Mouse (Mus musculus): ENCODE measurements around the gene Auts2.

The Auts2 gene

DNA sequence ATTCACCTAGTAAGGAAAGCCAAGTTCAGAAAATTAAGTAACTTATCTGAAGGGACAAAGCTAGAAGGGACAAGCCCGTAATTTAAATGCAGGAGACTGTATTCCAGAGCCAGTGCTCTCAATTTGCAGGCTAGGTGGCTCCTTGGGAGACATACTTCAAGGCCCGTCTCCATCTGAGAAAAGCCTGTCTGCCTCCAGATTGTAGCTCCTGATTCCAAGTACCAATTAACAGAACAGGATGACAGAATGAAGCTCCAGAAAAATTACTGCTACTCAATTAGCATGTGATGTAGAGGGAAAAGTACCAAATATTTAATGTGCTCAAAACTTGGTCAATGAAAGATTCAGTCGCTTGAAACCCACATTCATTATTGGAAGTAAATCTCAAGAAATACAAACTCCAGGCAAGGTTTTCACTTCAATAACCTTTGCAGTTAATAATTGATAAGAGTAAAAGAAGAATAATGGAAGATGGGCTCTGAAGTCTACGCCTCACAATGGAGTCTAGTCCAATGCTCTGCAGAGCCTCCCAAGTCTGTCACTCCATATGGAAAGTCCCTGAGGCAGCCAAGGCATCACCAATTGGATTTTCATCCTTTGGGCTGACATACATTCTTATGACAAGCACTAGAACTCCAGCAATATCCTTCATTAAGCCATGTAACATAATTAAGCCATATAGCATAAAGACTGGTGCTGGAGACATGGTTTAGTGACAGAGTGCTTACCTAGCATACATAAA is 97.8 kb downstream of the Auts2 start:
- no peak for DNase-seq

GRCm38 (mm10) chr5:132442948-132443347 is 100.2 kb downstream of the Auts2 start:
- no peak for DNase-seq

- no peak for DNase-seq
Observed at GRCm38 (mm10) chr5:132438414-132438813, 104.7 kb downstream of the Auts2 start.

DNA sequence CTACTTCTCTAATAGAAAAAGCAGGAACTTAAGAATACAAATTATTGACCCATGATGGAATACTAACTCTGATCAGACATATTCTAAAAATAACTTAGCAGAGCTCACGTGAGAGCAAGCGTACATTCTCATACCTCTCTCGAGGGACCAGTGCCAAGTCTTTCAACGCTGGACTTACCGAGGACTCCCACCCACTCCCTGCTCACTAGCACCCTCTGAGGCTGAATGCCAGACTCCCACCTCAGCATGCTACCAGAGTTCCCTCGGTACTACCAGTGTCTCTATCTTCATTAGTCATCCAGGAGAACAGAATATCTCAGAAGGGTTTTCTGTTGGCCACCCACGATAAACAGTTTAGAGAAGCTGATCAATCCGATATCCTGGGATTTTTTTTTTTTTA is 105.2 kb downstream of the Auts2 start:
- no peak for DNase-seq

DNA sequence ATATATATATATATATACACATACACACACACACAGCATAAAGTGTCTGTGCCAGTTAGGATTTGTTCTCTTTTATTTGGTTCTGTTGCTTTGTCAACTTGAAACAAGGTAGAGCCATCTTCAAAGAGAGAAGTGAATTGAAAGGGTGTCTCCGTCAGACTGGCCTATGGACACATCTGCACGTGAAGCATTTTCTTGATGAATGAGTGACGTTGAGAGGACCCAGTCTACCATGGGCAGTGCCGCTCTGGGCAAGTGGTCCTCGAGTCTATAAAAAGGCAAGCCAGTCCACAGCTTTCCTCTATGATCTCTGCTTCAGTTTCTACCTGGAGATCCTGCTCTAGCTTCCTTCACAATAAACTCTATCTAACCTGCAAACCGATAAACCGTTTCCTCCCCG is 105.7 kb downstream of the Auts2 start:
- DNase-seq = no peak

DNA sequence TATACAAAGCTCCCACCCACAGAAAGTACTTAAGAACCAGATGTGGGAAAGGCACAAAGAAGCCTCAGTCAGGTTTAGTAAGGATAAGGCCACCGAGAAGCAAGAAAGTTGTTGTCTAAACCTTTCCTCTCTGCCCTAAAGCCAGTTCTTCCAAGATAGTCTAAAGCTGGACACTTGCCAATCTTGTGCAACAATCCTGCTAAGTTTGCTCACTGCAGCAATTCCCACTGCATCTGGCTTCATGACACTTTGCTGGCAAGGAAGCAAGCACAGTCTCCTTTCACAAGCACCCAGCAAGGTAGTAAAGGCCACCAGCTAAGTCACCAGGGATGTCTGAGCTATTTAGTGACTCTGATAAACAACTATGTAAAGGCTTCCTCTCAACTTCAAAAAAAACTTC is 106.2 kb downstream of the Auts2 start:
- DNase-seq = no peak

- DNase-seq = no peak
Observed at GRCm38 (mm10) chr5:132436473-132436872, 106.7 kb downstream of the Auts2 start.

DNA sequence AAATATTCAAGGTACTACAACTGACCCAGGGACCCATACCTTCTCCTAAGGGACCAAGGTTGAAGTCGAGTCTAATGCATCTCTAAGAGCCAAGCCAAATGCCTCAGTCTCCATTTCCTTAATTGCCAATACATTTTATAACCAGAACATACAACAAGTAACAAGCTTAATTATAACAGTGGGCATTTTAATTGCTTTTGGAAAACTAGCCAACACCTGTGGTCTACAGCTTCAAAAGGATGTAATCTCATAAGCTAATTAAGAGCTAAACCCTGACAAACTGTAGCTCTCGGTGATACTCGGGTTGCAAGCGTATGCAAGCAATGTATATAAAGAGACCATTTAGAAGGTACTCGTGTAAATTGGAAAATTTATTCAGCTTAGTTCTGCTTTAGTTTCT is 107.7 kb downstream of the Auts2 start:
- no peak for DNase-seq

DNA sequence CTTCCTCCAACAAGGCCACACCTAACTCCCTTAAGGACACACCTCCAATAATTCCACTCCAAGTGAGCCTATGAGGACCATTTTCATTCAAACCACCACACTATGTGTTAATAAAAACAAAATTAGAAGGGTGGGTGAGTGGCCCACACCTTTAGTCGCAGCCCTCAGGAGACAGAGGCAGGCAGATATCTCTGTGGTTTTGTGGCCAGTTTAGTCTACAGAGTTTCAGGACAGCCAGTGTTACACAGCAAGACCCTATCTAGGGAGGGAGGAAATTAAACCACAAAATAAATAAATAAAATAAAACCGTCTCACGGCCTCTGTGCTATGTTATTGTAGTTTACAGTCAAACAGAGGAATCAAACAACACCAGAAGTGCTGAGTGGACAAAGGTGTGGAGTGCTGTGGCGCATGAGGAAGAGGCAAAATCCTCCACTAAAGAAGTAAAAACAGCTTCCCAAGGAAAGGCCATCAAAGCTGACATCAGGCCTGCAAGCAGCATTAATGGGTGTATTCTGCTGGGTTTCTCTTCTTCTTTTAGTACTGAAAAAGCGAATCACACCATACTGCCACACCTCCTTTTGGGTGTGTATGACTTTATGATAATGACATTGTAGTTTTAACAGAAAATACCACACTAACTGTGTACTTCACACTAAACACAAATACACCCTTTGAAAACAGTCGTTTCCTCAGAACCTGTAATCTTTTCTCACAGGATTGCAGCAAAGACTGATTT is 109.6 kb downstream of the Auts2 start:
- no peak for DNase-seq

DNA sequence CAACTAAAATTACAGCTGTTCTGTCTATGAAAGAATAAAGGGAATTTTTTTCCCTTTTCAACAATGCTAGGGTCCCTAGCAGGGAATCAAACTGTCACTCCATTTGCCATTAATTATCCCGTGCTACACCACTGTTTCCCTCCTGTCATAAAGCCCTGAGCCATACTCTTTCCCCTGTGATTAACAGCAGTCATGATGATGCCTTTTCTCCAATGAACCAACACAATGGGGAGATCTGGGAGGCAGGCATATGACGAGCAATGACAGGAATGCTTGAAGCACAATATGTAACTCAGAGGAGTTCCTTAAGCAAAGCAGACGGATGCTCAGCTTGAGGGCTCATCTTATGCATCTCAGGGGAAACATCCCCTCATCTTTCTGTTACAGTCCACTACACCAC is 113.8 kb downstream of the Auts2 start:
- no peak for DNase-seq

DNA sequence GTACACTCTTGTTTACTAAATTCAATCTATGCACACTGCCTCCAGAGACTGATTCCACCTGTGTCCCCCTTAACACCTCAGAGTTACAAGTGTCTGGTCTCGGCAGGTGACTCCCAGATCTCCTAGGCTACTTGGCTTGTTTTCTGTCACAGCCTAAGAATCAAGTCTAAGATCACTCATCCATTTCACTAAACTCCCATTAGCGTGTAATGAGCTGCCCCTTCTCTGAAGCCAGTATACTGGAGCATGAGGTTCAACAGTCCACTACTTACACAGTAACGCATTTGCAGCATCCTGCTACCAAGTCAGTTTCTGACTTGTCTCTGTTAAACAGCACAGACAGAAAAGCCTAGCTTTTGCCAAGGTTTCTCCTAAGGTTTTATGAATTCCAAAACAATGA is 116.8 kb downstream of the Auts2 start:
- no peak for DNase-seq

DNA sequence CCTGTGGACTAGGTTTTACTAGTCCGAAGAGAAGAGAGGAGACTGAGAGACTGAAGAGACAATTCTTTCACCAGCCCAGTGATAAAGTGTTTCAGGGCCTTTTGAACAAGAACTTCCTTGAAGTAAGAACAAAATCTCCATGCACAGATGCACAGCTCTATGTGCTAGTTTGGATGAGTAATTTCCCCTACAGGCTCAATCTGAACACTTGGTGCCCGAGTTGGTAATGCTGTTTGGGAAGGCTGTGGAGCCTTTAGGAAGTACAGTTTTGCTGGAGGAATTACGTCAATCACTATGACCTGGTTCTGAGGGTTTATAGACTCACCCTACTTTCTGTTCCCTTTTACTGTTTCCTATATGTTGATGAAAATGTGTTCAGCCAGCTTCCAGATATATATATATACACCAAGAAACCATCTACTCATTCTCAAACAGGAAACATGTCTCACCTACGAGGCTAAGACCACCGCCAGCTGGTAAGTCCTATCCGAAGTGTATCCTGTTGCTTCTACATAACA is 117.3 kb downstream of the Auts2 start:
- DNase-seq = no peak

DNA sequence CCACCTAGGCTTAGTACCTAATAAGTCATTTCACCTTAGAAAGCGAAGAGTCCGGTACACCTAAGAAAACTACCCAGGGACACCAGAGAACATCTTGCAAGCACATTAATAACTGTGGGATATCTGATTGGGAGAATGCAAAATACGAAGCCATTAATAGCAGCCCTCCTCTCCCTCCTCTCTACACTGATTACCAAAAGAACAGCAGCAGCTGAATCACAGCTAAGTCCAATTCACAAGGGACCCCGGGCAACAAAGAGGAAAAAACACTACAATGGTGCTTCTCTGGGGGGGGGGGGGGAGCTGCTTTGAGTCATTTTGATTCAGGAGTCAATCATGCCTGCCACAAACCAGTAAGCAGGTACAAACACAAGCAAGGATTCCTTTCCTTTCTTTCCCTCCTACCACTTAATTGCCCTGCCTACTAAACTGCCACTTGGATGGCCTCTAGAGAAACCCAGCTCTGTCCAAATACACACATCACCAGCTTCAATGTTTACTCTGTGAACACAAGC is 132.7 kb downstream of the Auts2 start:
- no peak for DNase-seq

GRCm38 (mm10) chr5:132408892-132409575 is 134.1 kb downstream of the Auts2 start:
- no peak for DNase-seq

DNA sequence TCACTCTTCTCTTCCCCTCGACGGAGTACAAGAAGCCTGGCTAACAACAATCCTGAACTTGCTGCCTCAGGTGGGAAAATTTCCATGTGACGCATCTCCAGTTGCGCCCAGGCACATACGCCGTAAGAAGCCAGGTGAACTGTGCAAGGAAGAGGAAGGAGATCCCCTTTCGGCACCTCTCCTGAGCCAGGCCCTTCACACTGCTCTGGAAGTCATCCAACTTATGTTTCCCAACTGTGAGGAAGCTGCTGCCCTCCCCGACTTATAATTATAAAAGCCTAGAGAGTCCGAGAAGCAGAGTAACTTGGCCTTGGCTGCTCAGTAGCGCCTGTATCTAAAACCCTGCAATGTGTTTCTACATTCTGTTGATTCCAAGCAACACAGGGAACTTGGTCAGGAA is 142.6 kb downstream of the Auts2 start:
- DNase-seq = no peak

GRCm38 (mm10) chr5:132399486-132399885 is 143.7 kb downstream of the Auts2 start:
- DNase-seq = no peak

DNA sequence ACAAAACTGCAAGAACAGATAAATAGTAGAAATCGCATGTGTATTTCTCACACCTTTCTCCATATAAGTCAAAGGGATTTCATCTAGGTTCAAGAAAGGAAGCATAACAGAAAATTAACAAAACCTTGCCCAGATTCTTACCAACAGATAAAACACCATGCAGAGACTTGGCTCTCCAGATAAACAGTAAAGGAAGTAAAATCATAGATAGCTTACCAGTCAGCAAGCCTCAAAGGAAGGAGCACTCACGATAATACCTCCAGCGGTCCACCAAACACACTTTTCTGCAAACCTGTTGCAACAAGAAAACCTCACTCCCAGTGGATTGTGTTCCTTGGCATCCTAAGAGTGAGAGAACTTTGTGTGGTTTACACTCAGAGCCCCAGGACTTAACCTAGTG is 147.2 kb downstream of the Auts2 start:
- DNase-seq = no peak

- no peak for DNase-seq
Observed at GRCm38 (mm10) chr5:132394800-132395575, 148.2 kb downstream of the Auts2 start.

DNA sequence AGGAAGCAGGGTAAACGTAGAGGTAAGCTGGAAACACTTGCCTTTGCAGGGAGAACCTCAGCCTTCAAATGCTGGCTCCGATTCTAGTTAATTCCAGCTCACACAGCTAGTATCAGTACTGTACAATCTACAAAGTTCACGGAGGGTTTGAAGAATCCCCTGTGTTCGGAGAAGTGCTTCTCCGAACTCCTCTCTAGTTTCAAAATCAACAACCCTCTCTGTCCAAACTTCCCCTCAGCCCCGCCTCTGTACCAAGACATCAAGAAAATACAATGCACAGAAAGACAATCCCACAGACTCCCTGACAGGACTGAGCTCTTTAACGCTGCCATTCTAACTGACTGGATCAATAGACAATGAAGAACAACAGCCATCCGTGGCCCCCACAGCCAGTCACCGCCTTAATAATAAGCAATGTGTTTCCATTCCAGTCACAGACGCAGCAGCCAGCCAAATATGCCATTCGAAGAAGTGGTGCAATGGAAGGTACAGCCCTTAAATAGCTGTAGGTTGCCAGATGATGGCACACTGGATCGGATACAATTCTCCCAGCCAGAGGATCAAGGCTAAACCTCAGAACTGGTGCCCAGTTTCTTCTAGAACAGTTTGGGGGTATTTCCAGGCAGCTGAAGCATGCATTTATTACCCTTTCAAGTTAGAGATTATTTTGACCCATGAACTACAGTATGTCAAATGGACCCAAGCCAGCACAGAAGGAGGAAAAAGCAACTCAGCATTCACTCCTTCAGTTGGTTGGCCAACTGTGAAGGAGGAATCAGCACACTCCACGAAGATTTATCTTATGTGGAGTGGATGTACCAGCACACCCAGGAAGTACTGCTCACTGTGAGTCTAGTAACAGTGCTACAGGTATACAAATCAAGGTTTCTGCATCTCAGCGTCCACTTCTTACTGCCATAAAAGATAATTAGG is 151.0 kb downstream of the Auts2 start:
- DNase-seq = no peak

- no peak for DNase-seq
Observed at GRCm38 (mm10) chr5:132388746-132389145, 154.4 kb downstream of the Auts2 start.

DNA sequence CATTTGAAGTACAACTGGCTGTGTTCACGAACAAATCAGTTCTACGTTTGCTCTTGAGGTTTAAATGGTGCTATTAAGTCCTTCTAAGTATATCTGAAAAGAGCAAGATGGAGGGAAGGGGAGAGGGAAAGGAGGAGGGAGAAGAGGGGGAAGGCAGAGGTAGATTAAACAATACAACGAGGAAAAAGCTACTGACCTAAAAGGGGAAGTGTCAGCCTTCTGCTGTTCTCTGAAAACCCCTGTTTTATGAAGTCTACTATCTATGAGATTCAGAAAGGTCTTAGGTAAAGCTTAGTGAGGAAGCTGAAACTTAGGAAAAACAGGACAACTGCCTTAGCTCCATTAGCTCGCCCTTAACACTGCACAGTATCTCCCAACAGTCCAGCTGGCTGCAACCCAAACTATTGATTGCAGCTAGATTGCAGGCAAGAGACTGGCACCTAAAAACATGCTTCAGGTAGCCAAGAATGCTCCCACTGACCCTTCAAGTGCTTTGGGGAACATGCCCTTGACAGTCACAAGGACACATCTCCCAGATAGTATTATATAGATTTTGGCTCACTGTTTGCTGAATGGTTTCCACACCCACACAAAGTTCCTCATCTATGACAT is 157.8 kb downstream of the Auts2 start:
- DNase-seq = no peak
